Mouse (Mus musculus) adrenal gland, adult (tissue): ENCODE data around the gene Scyl2.
A peak's percentile ranks its signal among the peaks of the same experiment; 100 is the strongest.
"Not testable (repeated sequence)": the region's sequence is repeated elsewhere in the genome, so short reads cannot be mapped to it uniquely, and the experiment has no call there.

Source experiments
- DNase-seq, 2 experiments: peaks; one replicate each; pipeline ENCODE4 v3.0.0; 2022 to 2023; ENCODE audit warnings: low spot score in 1 of 2; ENCODE audit not compliant: inconsistent age in 2 of 2

The Scyl2 gene

DNA sequence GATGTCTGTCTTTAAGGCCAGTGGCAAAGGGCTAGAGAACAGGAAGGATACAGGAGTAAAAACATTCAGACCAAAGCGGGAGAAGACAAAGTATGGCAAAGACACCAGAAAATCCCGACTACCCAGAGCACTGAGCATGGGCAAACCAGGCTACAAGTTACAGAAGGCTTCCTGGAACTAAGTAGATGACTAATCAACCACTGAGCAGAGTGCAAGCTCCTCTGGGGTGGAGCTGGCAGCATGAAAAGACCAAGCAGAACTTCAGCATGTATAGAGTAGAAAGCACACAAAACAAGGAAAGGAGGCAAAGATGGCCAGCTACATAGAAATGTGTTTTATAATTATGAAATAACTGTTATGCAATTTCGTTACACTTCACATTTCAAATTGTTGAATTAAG, 5.6 kb downstream of the Scyl2 start:
- DNase-seq: peak in 1 of 2 experiments; percentile 55

DNA sequence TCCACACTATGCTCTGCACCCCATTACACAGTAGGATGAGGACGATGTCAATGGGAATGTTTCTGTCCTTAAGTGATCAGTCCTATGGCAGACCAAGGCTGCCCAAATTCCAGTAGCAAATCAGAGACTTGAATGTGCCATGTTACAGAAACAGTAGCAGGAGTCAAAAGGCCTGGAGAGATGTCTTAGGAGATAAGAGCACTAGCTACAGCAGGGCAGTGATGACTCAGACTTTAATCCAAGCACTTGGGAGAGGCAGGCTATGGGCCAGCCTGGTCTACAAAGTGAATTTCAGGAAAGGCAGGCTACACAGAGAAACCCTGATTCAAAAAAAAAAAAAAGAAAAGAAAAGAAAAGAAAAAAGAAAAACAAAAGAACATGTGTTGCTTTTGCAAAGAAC, 6.6 kb downstream of the Scyl2 start:
- peak in 1 of 2 experiments; percentile 33 for DNase-seq

DNA sequence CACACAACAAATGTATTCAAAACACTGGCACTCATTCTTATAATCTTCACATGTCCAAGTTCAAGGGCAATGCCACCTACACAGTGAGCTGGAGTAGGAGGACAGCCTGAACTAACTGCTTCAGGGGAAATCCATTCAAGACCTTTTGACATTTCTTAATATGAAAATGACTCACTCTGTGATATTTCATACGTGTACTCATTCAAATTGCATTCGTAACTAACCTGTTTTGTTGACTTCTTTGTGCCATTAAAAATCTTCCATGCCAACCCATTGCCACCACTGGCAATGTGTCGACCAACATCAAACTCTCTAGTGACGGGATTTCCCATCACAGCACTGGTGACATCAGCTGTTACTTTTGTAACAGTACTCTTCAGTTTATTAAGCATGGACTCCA, 8.0 kb downstream of the Scyl2 start:
- DNase-seq: peak in 1 of 2 experiments; percentile 33

DNA sequence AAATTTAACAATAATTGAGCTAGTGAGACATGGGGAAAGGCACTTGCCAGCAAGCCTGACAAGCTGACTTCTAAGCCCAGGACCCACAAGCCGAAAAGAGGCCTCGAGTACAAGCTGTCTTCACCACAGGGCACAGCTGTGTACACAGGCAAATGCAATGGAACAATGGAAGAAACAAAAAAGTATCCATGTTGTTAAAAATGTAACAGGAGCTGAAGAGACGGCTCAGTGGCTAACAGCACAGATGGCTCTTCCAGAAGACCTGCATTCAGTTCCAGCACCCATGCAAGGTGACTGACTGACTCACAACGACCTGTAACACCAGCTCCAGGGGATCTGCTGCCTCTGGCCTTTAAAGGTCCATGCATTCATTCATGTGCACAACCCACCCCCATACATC, 9.5 kb downstream of the Scyl2 start:
- DNase-seq: no peak

DNA sequence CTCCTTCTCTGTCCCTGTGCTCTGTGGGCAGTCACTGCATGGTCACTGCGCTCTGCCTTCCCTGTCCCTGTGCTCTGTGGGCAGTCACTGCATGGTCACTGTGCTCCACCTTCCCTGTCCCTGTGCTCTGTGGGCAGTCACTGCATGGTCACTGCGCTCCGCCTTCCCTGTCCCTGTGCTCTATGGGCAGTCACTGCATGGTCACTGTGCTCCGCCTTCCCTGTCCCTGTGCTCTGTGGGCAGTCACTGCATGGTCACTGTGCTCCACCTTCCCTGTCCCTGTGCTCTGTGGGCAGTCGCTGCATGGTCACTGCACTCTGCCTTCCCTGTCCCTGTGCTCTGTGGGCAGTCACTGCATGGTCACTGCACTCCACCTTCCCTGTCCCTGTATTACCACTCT, 15.7 kb downstream of the Scyl2 start:
- DNase-seq: not testable (repeated sequence)

DNA sequence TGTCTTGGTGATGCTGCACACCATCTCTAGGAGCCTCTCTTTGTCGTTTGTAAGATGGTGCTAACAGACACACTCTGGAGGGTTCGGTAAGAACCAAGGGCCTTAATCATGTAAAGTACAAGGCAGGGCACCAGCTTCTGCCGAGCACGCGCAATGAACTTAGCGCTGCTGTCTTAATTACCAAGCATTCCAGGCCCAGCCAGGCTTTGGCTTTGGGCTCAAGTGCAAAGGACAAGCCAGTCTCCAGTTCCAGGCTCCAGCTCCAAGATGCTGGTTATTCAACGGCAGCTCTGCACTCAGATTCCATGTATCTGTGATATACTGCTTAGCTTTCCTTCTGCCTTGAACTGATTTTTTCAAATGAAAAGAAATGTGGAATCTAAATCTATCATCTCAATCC, 18.5 kb downstream of the Scyl2 start:
- DNase-seq: no peak

DNA sequence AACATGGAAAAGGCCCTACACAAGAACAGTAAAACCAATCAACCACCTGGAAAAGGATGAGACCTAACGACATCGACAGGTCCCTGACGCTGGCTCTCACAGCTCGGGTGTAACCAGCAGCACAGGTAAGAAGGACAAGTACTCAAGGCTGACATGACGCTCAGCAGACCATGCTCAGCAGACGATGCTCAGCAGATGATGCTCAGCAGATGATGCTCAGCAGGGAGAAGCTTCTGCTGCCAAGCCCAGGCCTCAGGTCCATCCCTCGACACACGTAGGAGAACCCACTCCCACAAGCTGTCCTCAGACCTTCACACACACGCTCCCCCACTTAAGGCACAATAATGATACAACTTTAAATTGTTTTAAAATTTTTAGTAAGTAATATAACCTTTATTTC, 20.4 kb downstream of the Scyl2 start:
- no peak for DNase-seq

DNA sequence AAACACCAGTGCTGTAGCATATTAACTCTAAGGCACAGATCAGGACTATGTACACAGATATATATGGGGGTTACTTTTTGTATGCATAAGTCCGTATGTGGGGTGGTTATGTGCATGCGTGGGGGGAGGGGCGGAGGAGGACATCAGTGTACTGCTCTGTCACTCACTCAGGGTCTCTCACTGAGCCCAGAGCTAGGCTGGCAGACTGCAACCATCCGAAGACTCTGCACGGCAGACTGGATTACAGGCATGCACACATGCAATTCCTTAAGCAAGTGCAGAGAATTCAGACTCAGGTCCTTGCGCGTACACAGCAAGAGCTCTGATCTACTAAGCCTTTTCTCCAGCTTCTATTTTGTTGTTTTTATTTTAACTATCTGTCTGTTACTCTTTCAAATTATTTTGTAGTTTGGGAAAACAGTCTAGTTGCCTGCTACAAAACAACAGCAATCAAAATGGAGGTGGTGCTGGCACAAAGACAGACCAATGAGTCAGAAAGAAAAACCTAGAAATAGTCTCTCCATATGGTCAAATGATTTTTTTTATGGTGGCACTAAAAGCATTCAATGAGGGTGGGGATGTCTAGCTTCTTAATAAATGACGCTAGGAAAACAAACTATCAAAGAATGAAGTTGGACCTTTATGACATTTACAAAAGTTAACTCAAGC, 21.0 kb downstream of the Scyl2 start:
- no peak for DNase-seq

DNA sequence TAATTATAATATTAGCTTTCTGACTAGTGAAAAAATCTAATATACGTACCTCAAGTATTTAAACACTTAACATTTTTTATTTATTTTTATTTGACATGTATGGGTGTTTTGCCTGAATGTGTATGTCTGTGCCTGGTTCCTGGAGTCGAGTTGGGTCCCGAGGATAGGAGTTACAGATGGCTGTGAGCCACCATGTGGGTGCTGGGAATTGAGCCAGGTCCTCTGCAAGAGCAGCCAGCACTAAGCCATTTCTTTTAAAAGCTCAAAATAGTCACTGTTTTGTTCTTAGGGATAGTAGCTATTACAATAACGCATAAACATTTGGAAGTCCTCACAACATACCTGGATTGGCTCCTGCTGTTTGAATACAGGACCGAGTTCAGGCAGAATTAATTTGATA, 29.7 kb downstream of the Scyl2 start:
- DNase-seq: no peak

DNA sequence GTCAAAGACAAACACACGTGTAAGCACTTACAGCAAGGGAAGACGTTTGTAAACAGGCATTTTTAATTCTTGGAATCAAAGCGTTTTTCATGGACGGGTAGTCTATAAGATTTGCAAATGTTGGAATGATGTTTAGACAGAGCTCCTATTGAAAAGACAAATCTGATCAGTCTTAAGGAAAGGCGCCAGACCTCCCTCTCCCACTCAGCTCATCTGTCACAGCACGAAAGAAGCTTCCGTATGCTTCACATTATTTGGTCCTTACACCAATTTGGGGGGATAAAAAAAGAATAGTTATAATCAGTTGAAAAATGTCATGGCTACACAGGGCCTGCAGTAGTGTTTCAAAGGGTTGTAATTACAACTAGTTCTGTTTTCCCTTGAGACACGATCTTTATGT, 33.2 kb downstream of the Scyl2 start:
- no peak for DNase-seq

DNA sequence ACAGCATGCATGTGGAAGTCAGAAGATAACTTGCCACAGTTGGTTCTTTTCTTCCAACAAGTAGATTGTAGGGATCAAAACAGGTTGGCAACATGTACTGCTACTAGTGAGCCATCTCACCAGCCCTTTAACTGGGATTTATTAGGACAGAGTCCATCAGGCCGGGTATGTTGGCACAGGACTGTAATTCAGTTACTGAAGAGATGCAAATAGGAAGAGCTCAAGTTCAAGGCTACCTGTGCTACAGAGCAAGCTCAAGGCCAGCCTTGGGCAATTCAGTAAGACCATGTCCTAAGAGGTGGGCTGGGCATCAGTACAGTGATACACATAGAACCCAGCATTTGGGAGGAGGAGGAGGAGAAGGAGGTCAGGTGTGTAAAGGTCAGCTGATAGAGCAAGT, 34.4 kb downstream of the Scyl2 start:
- DNase-seq: peak; percentile 38 to 67

DNA sequence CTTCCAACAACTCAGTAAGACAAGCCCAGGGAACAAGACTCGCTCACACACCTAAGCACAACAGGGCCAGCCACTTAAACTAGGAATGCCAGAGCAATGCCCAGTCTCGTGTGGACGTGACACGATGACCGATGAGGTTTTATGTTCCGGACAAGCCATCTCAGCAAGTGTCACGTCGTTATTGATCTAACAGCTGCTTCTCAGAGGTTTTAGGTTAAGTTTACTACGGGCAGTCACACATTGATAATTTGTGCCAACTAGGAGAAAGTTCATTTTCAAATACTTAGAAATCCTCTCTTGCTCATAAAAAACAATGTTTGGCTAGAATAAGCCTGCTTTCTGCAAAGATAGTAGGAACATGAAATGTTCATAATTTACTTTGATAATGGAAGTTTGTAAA, 39.2 kb downstream of the Scyl2 start:
- DNase-seq: no peak

DNA sequence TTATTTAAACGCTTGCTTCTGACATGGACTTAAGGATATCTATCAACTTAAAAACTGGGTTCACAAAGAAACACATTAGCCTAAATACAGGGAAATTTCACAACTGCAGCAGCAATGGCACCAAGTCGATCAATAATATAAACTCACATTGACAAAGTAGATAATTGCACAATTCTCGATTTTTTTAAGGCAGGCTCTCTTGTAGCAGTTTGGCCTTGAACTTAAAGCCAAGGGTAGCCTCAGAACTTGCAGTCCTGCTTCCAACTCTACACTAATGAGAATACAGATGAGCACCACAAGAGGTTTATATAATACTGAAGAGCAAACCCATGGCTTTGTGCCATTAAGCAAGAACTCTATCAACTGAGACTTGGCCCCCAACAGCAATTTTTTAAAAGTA, 49.1 kb downstream of the Scyl2 start:
- DNase-seq: peak in 1 of 2 experiments; percentile 65

DNA sequence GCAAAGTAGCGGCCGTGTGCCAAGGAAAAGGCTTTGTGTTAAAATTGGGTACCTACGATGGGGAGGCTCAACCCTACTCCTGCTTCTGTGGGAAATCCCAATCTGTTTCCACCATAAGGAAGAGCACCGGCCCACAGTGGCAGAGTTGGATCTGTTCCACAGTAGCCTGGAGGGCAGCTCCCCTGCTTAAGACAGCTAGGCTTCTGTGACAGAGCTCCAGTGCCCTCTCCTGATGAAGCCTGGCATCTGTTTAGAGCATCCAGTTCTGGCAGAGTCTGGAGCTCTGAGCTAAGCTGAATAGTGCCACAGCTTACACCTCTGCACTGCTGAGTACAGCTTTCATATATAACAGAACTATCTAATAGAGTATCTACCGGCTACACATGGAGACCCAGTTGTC, 51.1 kb downstream of the Scyl2 start:
- DNase-seq: peak; percentile 32 to 60

DNA sequence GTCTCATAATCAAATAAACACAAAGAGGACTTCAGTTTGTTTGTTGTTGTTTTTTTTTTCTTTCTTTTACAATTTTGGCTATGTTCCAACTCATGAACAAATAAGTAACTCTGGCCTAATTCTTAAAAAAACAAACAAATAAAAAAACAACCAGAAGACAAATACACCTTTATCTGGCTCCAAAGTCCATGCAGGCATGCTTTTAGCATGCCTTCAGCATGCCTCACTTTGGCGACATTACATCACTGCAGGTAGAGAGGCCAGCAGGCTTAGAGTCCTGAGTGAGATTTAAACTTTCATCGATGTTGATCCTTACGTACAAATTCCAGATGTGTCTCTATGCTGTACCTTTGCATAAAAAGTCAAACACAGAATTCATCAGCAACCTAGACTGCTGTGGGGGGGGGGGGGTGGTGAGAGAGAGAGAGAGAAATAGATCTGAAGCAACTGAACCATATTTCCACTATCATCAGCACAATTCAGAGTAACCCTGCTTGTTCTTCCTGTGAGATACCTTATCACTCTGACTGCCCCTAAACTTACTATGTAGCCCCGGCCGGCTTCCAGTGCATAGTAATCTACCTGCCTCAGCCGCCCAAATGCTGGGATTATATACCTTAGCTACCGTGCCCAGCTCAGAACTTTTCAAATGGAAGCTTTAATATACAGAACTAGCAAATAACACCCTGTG, 52.2 kb downstream of the Scyl2 start:
- no peak for DNase-seq

DNA sequence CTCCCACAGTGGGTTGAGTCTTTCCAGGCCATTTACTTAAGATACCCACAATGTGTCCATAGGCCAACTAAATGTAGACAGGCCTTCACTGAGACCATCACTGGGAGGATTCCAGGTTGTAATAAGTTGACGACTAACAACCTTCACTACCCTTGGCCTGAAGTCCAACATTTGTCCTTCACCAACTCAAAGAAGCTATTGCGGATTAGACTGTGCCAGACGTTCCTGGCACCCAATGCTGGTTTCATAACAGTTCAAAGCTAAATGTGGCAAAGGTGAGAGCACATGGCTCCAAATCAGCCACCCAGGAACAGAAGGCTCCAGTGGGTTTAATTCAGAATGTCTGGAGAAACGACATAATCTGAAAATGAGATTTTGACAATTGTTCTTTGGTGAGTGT, 53.0 kb downstream of the Scyl2 start:
- DNase-seq: peak; percentile 43 to 83

DNA sequence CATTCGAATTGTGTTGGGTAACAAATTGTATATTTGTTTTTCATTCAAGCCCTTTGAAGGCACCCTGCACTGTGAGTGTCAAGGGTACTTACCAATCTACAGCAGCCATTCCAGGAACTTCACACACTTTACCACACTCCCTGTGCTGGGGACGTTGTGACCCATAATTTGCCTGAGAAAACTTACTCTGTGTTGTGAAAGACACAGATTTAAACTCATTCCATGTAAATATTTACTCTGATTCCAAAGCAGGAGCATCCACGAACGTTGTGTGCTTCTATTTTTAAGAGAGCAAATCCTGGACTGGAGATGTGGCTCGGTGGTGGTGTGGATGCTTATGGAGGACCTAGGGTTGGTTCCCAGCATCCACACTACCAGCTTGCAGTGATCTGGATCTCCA, 54.3 kb downstream of the Scyl2 start:
- no peak for DNase-seq

DNA sequence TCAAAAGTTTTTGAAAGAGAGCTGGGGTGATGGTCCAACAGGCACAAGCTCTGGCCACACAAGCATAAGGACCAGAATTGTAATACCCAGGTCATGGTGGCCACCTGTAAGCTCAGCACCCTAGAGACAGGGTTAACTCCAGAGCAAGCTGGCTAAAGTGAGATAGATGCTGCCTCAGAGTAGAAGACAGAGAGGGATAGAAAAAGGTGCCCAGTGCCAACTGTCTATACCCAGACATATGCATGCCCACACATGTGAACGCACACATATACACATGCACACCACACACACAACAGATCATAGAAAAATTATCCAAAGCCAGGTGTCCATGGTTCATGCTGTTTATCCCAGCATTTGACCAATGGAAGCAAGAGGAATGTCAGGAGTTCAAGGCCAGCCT, 55.5 kb downstream of the Scyl2 start:
- DNase-seq: no peak

DNA sequence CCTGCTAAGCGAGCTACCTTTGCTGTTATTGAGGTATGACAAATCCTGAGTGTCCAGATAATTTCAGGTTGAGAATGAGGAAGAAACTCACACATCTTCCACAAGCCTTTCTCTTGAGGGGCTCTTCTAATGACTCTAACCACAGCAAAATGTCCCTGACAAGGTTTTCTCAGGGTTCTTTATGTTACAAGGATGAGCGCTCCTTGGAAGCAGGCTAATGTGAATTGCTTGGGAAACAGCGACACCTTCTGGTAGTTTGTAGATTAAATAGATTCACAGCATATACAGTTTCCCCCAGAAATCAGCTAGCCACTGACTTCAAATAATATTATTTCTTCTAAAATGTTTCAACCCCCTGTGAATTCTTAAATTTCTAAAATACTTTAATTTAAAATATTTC, 56.0 kb downstream of the Scyl2 start:
- DNase-seq: peak; percentile 20 to 87

DNA sequence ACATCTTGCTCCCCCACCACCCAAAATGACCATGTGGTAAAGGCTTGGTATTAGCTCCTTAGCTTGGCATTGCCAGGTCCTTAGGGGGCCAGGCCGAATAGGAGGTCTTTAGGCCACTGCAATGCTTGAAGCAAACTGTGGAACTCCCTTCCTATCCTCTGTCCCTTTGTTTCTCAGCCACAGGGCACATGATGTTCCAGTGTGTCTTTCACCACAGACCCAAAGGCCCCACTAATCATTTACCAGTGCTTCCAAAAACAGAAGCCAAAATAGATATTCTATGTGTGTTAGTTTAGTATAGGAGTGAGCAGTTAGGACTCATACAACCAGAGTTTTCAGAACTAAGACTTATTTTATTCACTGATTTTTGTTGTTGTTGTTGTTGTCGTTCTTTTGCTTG, 59.4 kb downstream of the Scyl2 start:
- no peak for DNase-seq

DNA sequence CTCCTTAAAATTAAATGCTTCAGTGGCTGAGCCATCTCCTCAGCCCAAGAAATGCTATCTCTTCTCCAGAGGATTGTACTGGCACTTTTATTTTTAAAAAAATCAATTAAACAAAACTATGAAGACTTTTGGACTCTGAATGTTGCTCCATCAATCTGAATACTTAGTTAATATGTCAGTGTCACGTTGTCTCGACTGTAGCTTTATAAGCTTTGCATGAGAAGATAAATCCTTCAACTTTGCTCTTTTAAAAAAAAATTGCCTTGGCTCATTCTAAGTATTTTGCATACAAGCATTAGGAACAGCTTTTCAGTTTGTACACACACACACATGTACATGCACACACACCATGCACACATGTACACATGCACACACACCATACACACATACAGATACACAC, 61.9 kb downstream of the Scyl2 start:
- no peak for DNase-seq

DNA sequence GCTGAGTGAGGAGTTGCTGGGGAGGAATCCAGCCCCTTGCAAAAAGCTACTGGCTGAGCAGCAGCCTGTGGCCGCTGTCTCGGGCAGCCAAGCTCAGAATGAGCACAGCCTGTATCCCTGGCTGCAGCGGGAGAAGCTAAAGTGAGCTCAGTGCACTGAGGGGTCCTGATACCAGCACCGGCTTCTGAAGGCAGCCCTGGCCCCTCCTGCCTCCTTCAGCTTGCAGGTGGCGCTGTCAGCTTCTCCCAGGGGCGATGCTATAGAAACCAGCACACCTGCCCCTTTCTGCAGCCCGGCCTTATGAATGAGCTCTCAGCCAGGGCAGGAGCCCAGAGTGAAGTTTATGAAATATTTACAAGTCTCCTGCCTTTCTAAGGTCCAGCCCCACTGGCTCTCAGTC, 65.0 kb downstream of the Scyl2 start, which contains the start of gene Slc17a8:
TSS of gene Slc17a8 (minus strand) at position 125 of the 400 bp plus-strand sequence.
- DNase-seq: no peak

DNA sequence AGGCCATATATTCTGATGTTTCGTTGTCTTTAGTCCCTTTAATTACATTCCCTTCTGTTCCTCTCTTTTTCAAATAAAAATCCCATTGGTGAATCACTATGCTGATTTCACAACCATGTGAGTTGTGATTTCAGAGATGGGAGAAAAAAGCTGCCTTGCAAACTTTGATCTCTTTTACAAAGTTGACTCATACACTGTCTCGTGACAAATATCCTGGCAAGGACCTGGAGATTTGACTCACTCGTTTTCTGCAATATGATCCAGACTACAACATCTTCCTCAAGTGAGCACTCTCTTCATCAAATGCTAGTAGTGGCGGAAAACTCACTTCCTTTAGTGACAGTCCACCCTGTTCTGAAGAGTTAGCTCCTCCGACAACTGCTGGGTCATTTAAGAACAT, 86.8 kb downstream of the Scyl2 start:
- DNase-seq: peak; percentile 55 to 83
